Mouse (Mus musculus) kidney, adult 2 months (tissue): Measurements from ENCODE around the gene Sf3a1.

Source experiments
- CTCF ChIP-seq: fragments of 200-500 bp; conservative IDR thresholded peaks from 2 replicates; pipeline ENCODE4 v1.5.1; 2011; ENCODE audit warnings: low read depth, mild to moderate bottlenecking, control low read depth, low read length, moderate library complexity, mixed read lengths; ENCODE audit not compliant: insufficient read depth, insufficient read length
- POLR2A ChIP-seq: fragments of 200-500 bp; IDR thresholded peaks from one replicate; pipeline ENCODE4 v1.6.1; 2011; ENCODE audit warnings: low read depth, low read length, control low read depth

DNA sequence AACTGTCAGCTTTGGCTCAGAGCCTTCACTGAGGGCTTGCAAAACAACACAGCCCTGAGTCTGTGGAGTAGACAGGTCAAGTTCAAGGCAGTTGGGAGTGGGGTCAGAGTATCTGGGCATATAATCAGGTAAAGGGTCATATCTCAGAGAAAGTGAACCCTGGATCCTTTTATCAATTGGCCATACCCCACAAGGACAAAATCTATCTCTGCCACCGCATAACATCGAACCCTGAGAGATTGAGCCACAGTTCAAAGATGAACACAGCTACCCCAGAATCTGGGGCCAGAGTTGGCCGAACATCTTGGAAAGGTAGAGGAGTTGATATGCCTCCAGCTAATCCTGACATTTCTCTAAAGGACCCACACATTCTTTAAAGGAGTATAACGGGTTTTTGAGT is 48.1 kb upstream of the Sf3a1 start:
- no peak for TF ChIP-seq CTCF
- TF ChIP-seq POLR2A: no peak
